Mouse (Mus musculus) stomach, postnatal 0 days (tissue): ENCODE measurements around the gene Galnt2.

ENCODE experiments used
- CTCF ChIP-seq: IDR thresholded peaks from 2 replicates; pipeline ENCODE4 v1.5.1; 2016; ENCODE audit warnings: antibody characterized with exemption, low read depth, mild to moderate bottlenecking, moderate library complexity
- EP300 ChIP-seq: optimal IDR thresholded peaks from 2 replicates; pipeline ENCODE3; 2016; ENCODE audit warnings: antibody characterized with exemption

DNA sequence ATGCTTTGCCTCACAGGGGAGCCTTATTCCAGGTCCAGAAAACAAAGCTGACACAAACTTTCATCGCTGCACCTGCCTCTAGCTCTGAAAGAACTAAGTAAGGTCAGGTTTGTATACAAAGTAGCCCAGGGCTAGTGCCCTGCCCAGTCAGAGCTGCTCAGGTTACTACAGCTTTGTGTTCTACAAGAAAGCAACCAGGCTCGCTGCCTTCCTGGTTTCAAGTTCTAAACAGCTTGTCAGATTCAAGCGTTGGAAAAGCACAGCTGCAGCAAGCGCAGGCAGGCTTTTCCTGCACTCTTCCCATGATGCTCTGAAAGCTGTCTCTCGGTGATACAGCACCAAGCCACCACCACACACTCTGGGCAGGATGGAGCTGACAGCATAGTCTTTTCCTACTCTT lies 34.4 kb upstream of the Galnt2 start:
- TF ChIP-seq CTCF (no peak), EP300 (no peak)
